Mouse (Mus musculus): ENCODE measurements around the gene Nptx1.

The Nptx1 gene

GRCm38 (mm10) chr11:119550546-119551335 lies 3.2 kb upstream of the Nptx1 start:
- DNase-seq, result no peak

GRCm38 (mm10) chr11:119549371-119549811 lies 1.8 kb upstream of the Nptx1 start:
- no peak for DNase-seq

- no peak for DNase-seq
Measured at GRCm38 (mm10) chr11:119548741-119549370, 1.3 kb upstream of the Nptx1 start.

GRCm38 (mm10) chr11:119547951-119548591 lies 518 bp upstream of the Nptx1 start:
- DNase-seq, result no peak

GRCm38 (mm10) chr11:119546496-119547182 lies 914 bp downstream of the Nptx1 start:
- no peak for DNase-seq

GRCm38 (mm10) chr11:119545741-119546495 lies 1.6 kb downstream of the Nptx1 start:
- DNase-seq, result no peak

- no peak for DNase-seq
Measured at GRCm38 (mm10) chr11:119545281-119545680, 2.3 kb downstream of the Nptx1 start.

GRCm38 (mm10) chr11:119544518-119545105 lies 2.9 kb downstream of the Nptx1 start:
- no peak for DNase-seq

GRCm38 (mm10) chr11:119543816-119544517 lies 3.6 kb downstream of the Nptx1 start:
- no peak for DNase-seq

GRCm38 (mm10) chr11:119542886-119543285 lies 4.7 kb downstream of the Nptx1 start:
- no peak for DNase-seq

GRCm38 (mm10) chr11:119542371-119542770 lies 5.2 kb downstream of the Nptx1 start:
- DNase-seq, result no peak

GRCm38 (mm10) chr11:119541082-119541481 lies 6.5 kb downstream of the Nptx1 start:
- no peak for DNase-seq

GRCm38 (mm10) chr11:119540560-119540959 lies 7.0 kb downstream of the Nptx1 start:
- no peak for DNase-seq

- no peak for DNase-seq
Measured at GRCm38 (mm10) chr11:119539944-119540343, 7.6 kb downstream of the Nptx1 start.

- DNase-seq, result no peak
Measured at GRCm38 (mm10) chr11:119533745-119534144, 13.8 kb downstream of the Nptx1 start.

GRCm38 (mm10) chr11:119532460-119532859 lies 15.1 kb downstream of the Nptx1 start:
- no peak for DNase-seq

GRCm38 (mm10) chr11:119528930-119529329 lies 18.6 kb downstream of the Nptx1 start:
- DNase-seq, result no peak

- DNase-seq, result no peak
Measured at GRCm38 (mm10) chr11:119526068-119526966, 21.2 kb downstream of the Nptx1 start.

- DNase-seq, result peak; percentile 89
Measured at GRCm38 (mm10) chr11:119524545-119524949, 23.0 kb downstream of the Nptx1 start.

GRCm38 (mm10) chr11:119523392-119523791 lies 24.2 kb downstream of the Nptx1 start:
- no peak for DNase-seq

Measured in lung, postnatal 14 days (tissue).